Mouse (Mus musculus): ENCODE data around the gene Krcc1.

DNA sequence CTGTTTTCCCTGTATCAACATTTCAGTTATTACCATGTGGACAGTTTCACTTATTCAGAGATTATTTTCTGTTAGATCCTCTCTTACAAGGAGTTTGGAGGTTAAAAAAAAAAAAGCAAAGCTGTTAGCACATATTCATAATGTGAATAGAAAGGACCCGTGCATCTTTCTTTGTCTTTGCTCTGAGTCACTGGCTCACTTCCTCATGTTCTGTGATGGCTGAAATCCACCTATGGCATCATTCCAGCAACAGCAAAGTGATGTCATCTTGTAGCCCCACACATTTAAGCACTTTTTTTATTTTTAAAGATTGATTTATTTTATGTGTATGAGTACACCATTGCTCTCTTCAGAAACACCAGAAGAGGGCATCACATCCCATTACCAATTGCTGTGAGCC lies 7.9 kb downstream of the Krcc1 start:
- TF ChIP-seq GATA1 (IDR thresholded peaks at IDR 0.05; ENCODE audit: low read depth, low read length) (no peak), CTCF (IDR thresholded peaks at IDR 0.05 in 2 of 3, conservative IDR thresholded peaks at IDR 0.05 in 1 of 3; ENCODE audit: control insufficient read depth in 1 of 3, insufficient read depth in 1 of 3, low read depth in 2 of 3, low read length in 3 of 3, poor library complexity in 1 of 3, severe bottlenecking in 1 of 3) (no peak; a peak in 1 of 6 replicates), TAL1 (IDR thresholded peaks at IDR 0.05; ENCODE audit: low read length) (no peak), CHD2 (IDR thresholded peaks at IDR 0.05; ENCODE audit: low read length) (no peak), MAFK (IDR thresholded peaks at IDR 0.05; ENCODE audit: borderline replicate concordance, low read depth, low read length) (no peak)
